Mouse (Mus musculus) kidney, postnatal 4 days (tissue): Measurements from ENCODE around the gene Grik4.
A peak's percentile ranks its signal among the peaks of the same experiment; 100 is the strongest.
"Not testable (repeated sequence)": the region's sequence is repeated elsewhere in the genome, so short reads cannot be mapped to it uniquely, and the experiment has no call there.

Experiments used
- DNase-seq, 2 experiments: peaks; one replicate each; pipeline ENCODE4 v3.0.0; 2021; ENCODE audit warnings: mixed read lengths in 2 of 2

Gene Grik4

DNA sequence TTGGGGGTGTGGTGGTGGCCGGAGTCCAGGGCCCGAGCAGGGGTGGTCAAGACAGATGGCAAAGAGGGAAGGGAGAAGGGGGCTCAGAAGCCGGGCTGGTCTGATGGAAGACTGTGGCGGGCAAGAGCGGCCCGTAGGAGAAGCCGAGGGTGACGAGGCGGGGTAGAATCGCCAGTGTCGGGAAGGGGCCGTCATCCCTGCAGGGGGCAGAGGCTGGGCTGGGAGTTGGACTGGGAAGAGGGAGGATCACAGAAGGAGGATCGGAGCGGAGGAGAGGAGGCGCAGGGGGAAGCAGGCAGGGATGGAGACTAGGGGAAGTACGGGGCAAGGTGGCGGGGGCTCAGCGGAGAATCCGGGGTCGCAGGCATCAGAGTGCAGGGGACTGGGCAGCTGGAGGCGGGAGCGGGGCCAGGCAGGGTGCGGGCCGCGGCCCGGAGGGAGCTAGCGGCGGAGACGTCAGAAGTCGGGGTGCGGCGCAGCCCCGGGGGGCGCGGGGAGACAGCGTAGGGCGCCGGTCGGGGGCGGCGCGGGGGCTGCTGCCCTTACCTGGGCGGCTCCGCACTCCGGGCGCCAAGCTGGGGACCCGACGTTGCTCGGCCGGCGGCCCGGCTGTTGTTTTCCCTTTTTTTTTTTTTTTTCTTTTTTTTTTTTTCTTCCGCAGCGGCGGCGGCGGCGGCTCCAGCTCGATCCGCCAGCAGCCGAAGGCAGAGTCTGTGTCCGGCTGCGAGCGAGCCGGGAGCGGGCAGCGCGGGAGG, at the start of gene Grik4:
TSS of gene Grik4 (minus strand) at position 713 of the 755 bp plus-strand sequence.
- peak; percentile 57 to 66 for DNase-seq

DNA sequence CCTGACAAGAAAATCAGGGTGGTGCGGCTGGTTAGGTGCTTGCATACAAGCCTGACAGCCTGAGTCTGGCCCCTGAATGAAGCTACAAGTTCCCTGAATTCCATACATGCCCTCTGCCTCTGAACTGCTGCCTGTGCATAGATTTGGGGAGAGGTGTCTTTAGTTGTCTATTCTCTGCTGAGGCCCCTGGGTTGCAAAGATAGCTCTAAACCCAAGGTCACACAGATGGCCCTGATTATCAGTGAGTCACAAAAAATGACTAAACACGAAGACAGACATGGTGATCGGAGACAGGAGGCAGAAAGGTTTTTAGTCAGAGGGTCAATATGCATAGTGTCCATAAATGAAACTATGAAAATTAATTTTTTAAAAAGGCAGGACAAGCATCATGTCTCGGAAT, 49.4 kb upstream of the Grik4 start:
- DNase-seq, result no peak

DNA sequence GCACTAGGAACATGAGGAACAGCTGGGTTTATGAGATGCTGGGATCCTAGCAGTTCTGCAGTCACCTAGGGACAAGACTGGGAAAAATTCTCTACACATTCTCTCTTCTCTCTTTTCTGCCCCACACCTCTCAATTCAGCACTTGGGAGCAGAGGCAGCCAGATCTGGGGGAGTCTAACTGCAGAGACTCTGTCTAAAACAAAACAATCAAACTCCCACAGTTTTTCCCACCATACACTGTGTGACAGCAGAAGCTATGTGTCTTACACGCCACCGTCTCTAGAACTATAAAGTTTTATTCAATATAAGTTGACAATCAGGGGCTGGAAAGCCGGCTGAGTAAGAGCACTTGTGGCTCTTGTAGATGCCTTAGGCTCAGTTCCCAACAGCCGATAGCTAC, 43.7 kb upstream of the Grik4 start:
- DNase-seq, result no peak

DNA sequence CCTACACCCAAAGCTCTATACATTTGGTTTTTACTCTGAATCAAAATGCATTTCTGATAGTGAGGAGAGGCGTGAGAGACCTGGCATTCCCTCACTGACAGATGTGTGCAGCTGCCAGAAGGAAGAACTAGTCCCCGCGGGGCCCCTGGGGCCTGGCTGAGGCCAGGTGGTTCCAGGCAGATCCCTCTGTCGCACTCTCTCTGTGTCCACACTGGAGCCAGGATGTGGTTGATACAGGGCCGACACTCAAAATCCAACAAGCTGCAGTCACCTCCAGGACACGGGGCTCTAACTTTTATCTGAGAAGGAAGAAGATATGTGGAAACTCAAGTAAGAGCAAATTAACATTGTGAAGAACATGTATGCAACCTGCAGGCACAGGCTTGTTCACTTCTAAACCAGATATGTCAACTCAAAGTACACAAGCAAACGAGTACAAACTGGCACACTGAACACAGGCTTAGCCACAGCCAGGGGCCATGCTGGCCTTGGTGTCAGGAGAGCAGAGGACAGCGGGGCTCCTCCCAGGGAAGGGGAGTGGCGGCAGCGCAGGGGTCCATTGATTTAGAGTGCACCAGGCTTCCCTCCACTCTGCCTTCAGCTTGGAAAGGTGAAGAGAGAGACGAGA, 24.7 kb upstream of the Grik4 start:
- DNase-seq, result no peak

GRCm38 (mm10) chr9:42967731-42968130, 23.4 kb upstream of the Grik4 start:
- DNase-seq, result no peak

DNA sequence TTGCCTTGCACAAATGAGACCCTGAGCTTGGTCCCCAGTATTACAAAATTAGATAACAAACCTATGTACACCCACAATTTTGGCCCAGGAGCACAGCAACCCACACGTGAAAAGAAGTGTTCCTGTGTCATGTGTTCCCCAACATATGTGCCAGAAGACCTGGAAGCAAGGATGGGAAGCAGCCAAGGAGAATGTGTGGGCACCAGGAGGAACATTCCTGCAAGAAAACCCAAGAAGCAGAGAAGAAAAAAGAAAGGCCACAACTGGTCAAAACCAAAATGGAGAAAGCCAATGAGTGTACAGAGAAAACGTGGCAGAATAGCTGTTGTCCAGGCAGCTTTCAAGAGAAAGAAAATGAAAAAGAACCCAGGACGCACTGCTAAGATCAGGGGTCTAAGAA, 20.5 kb upstream of the Grik4 start:
- not testable (repeated sequence) for DNase-seq

GRCm38 (mm10) chr9:42964366-42964765, 20.1 kb upstream of the Grik4 start:
- DNase-seq, result no peak

DNA sequence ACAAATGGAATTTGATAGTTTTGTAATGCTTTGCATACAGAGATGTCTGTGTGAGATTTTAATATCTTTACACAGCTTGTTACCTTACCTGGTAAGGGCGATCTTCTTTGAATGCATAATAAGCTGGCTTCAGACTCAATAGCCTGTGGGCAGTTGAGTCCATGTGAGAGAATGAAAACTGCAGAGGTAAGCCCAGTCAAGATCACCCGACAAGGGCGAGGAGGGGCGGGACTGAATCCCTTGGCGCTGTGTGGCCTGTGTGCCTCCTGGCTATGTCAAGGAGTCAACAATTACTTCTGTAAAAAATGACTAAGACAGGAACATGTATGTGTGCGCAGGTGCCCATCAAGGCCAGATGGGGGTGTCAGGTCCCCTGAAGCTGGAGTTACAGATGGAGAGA, 18.2 kb upstream of the Grik4 start:
- peak in 1 of 2 experiments; percentile 31 for DNase-seq

- peak; percentile 40 to 45 for DNase-seq
Measured at GRCm38 (mm10) chr9:42958401-42958800, 14.1 kb upstream of the Grik4 start.

DNA sequence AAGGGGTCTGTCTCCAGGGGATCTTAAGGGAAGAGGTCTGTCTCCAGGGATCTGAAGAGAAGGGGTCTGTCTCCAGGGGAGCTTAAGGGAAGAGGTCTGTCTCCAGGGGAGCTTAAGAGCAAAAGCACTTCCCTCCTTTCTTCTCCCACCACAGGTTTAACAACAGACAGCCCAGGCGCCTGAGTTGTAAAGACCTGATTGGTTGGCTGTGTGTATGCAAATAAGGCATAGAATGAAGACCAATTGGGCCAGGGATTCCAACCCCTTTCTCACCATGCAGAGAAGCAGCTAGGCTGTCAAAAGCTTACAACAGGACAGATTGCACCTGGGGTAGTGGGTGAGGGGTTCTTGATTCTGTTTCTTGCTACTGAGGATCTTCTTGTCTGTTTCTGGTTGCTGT, 4.1 kb upstream of the Grik4 start:
- no peak for DNase-seq

- DNase-seq, result no peak
Measured at GRCm38 (mm10) chr9:42945174-42945573, 881 bp upstream of the Grik4 start.

- peak; percentile 94 to 95 for DNase-seq
Measured at GRCm38 (mm10) chr9:42944536-42945006, 278 bp upstream of the Grik4 start.

- peak; percentile 40 to 60 for DNase-seq
Measured at GRCm38 (mm10) chr9:42943057-42943529, 1.2 kb downstream of the Grik4 start.

DNA sequence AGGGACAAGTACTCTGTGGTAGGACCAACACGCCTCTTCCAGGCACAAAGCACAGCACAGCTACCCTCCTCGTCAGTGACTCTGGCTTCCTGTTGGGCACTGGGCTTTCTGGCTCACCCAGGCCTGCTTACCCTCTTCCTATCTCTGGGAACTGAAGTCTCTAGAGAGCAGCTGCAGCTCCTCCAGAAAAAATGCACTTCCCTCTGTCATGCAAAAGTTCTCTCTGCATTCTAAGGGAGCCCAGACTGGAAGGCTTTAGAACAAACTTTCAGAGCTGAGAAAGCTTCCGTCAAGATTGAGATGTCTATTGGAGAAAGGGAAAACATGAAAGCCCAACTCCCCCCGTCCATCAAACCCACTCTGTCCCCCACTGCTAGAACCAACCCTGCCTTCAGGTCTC, 2.1 kb downstream of the Grik4 start:
- no peak for DNase-seq

- peak; percentile 22 to 35 for DNase-seq
Measured at GRCm38 (mm10) chr9:42932146-42932545, 12.1 kb downstream of the Grik4 start.

- no peak for DNase-seq
Measured at GRCm38 (mm10) chr9:42927498-42927897, 16.8 kb downstream of the Grik4 start.

DNA sequence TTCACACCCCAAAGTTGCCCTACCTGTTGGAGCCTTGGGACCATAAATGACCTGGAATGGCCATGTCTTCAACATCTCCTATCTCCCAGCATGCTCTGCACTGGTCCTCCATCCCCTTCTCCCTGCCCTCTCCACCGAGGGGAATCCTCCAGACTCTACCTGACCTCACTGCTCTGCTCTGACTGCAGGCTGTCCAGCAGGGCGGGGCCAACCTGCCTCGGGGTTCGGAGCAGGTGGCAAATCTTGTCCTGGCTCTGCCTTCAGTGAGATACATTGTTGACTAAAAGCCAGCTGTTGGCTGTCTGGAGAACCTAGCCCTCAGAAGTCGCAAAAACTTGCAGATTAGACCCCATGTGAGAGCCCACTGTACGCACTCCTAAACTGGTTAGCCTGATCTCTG, 17.7 kb downstream of the Grik4 start:
- DNase-seq, result no peak

DNA sequence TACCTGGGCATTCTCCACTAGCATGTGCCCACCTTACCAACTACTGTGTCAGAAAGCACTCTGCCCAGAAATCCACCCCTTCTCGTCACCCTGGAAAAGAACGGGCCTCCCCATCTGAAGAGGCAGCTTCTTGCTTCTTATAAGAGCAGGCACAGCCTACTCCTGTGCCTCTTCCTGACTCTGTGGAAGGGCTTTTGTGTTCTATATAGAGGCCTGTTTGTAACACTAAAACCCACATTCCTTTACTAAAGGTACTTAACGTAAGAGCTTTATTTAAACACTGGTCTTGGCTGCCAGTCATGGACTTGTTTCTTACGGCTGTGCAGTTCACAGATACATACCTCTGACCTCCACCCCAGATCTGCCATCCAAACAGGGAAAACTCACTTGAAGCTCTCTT, 22.5 kb downstream of the Grik4 start:
- DNase-seq, result no peak

DNA sequence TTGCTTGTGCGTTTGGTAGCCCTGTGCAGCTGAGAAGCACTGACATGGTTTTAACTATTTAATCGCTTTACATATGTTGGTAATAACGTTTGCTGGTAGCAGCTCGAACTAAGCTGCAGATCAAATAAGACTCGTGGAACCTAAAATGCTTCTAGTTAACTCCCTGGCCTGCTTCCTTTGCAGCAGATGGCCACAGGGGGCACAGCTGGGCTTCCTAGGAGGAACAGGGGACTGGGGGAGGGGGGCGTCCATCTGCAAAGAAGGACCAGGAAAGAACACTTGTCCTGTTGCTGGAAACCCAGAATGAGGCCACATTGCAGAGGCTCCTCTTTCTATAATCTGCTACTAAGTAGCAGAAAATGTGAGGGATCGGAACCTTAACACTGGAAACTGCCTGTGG, 24.1 kb downstream of the Grik4 start:
- peak; percentile 67 to 79 for DNase-seq

DNA sequence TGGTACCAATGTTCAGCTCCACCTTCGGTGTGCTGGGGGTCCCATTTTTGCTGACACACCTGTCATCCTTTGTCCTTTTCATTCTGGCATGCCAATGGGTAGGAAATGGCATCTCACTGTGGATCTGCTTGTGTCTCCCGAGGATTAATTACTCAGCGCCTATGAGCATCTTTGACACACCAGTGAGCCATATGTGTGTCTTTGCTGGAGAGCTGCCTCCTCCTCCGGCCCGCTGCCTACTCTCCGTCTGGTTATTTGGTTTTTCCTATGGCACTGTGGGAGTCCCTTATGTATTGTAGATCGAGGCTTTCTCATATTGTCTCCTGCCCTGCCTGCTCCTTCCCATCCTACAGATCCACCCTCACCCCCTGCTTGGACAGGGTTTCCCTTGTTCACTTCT, 26.4 kb downstream of the Grik4 start:
- no peak for DNase-seq

GRCm38 (mm10) chr9:42913201-42913600, 31.1 kb downstream of the Grik4 start:
- DNase-seq, result no peak

DNA sequence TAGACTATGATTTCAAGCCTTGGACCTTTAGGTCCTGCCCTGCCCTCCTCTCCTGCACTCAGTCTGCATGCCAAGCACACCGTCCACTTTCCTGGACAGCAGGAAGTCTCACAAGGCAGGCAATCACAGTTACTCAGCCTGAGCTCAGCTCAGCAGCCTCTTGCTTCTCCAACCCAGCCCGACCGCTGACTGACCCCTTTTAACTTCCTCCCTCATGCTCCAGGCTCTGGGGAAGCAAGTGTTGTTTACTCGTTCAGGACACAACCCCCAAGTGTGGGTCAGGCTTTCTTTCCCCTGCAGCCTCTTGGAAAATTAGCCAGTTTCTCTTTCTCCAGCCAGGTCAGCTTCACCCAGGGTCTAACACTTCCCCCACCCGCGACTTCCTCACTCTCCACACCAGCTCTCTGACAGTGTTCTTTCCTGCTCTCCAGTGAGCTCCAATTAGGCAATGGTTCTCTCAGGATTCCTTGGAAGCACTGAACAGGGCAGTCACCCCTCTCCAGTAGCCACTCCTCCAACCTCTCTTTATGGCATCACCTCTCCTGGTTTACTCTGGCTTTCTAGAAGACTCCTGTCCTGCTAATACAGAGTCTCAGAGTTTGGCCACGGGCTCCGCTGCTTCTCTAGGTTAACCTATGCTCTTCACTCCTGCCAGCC, 35.5 kb downstream of the Grik4 start:
- peak; percentile 58 to 71 for DNase-seq

DNA sequence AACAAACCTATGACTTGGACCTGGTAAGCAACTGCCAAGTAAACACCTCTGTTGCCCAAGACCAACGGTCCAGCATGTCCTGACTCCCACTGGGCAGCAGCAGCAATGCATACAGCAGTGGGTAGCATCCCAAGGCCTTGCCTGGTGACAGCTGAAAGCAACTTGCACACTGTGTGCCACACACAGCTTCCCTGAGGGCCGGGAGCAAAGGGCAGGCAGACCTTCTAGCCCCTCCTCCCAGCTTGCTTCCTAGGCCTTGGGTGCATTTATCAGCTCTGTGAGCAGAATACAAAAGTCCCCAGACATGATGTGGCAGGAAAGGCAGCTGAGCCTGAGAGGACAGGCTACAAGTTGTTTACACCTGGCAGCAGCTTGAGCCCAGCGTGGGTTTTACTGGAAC, 37.3 kb downstream of the Grik4 start:
- peak in 1 of 2 experiments; percentile 24 for DNase-seq
